Mouse (Mus musculus) gastrocnemius, adult 18-20 months (tissue): ENCODE data around the gene Chic2. TPM values are rescaled to one million over a fixed set of nuclear protein-coding genes. Genes with fewer than 3 reads are reported as not detected.

ENCODE experiments used
- DNase-seq: peaks from one replicate; pipeline ENCODE4 v3.0.0; 2021; ENCODE audit warnings: low spot score
- long read RNA-seq, 2 experiments: library from polyadenylated mRNA; stranded (forward); transcript quantifications; one replicate each; pipeline ENCODE4 v2.0.0; 2021
- total RNA-seq, 2 experiments: library from RNA; stranded (reverse); gene quantifications; 2 replicates each; pipeline ENCODE4 v1.2.3; 2021

Gene Chic2
- 10 to 100 TPM; 10.3 to 12.3 TPM for total RNA-seq
- long read RNA-seq, experiment 1, full-length matches to known transcripts: 20 of 22 reads
- long read RNA-seq, experiment 1, partial matches to known transcripts: 0 of 22 reads
- long read RNA-seq, experiment 1, other reads (novel, unspliced or antisense): 2 of 22 reads
- long read RNA-seq, experiment 2, full-length matches to known transcripts: 18 of 19 reads
- long read RNA-seq, experiment 2, partial matches to known transcripts: 0 of 19 reads
- long read RNA-seq, experiment 2, other reads (novel, unspliced or antisense): 1 of 19 reads

DNA sequence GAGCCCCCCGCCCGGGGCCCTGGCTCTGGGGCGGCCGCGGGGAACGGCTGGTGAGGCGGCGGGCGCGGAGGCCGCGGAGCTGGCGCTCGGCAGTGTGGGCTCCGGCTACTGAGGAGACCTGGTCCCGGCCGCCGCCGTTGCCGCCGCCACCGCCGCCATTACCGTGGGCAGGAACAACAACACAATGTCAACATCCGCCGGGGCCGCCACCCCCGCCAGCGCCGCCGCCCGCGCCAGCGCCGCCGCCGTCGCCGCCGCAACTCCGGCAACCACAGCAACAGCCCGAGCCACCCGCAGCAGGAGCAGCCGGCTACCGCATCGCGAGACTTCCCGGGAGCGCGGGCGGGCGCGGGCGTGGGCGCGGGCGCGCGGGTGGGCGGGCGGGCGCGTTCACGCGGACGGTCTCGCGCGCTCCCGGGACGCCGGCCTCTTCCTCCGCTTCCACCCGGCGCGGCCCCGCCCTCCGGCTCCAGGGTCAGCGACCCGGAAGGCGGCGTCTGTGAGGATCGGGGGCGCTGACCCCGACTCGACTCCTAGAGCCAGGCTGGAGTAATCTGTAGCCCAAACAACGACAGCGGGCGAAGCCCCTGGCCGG, at the start of gene Chic2:
TSS of gene Chic2 (minus strand) at position 465 of the 595 bp plus-strand sequence.
- peak; percentile 79 for DNase-seq

DNA sequence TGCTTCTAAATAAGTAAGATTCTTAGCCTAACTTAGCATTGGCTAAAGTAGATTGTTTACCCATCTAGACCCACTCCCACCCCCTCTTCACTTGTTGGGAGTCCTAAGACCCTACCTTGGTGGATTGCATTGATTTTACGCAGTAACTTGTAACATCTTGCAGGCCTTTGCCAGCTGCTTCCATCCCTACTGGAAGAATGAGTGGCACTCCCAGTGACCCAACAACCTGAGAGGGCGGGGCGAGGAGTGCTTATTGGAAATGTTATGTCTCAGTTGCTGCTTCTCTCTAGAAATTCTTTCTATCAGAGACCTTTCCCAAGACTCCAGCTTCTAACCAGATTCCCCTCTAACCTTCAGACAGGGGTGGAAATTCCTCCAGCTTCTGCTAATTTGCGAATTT, 41.3 kb upstream of the Chic2 start:
- no peak for DNase-seq

GRCm38 (mm10) chr5:75085521-75085875, 40.9 kb upstream of the Chic2 start:
- DNase-seq: no peak

GRCm38 (mm10) chr5:75084871-75085520, 40.4 kb upstream of the Chic2 start:
- DNase-seq: no peak

DNA sequence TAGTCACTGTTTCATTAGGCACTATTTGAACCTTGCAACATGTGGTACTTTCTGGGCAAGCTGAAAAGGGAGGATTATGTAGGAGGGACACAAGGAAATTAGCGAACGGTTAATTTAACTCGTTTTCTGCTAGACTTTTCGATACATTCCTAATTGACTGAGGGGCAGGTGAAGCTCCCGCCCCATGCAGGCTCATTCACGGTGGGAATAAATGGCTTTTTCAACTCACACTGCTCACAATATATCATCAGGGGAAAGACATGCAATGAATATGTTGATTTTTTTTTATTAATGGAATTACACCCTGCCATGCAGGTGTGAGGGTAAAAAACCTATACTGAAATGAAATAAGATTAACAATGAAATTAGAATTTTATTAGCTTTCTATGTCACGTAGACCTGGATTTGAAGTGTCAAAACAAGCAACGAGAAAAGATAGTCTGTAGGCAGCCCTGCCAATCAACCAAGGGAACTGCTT, 39.9 kb upstream of the Chic2 start:
- DNase-seq: no peak

DNA sequence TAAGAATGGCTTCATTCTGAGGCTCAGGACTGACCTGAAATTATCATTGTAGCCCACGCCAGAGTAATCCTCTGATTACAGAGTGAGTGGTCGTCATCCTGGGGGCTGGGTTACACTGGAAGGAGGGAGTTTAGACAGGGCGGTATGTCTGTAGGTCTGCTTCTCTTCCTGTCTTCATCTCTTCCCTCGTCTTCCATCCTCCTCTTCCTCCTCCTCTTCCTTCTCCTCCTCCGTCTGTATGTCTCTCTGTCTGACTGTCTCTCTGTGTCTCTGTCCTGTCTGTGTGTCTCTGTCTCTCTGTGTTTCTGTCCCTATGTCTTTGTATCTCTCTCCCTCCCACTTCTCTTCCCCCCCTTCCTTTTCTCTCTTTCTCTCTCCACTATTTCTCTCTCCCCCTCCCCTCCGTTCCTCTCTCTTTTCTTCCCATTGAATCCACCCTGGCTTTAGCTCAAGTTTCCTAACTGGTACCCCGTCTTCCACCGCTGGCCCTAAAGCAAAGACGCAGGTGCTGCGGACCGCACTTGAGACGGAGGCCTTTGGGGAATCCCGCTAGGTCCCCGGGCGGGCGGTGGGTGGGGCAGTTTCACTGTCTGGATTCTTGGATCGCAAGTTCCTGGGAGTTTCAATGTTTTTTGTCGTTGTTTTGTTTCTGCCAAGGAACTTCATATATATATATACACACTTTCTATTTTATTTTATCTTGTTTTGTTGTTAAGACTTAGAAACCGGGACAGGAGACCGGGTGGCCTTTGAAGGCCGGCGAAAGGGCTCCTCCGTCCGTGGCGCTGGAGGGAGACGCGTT, 39.2 kb upstream of the Chic2 start:
- DNase-seq: no peak

DNA sequence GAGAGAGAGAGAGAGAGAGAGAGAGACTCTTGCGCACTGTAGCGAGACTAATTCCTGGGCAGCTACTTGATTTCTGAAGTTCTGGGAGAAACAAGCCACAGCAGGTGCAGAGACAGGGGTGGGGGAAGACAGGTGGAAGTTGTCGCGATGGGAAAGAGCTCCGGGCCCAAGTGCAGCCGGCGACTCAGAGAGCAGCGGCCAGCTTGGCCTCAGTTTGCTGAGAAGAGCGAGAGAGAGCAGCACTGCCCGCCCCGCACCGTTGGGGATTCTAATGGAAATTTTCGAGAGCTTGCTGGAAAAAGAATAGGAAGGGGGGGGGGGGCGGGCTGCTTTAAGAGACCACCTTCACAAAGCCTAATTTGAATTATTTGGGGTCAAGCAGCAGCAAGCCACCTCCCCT, 38.5 kb upstream of the Chic2 start:
- no peak for DNase-seq

DNA sequence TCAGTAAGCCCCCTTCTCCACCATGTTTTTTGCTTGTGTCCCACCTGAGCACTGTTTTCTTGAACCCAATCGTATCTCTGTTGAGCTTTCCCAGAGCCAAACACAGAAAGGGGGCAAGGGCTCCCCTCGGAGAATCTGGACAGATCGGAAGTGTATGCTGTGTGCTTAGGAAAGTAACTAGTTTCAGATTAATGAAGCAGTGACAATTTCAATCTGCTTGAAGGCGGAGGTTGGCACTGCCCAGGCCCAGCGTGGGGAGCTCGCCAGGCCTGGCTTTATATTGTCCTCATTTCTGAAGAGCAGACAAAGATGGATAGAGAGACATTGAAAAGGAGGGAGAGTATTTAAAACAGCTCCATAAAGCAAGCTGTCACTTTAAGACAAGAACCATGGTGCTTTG, 37.9 kb upstream of the Chic2 start:
- DNase-seq: no peak

- no peak for DNase-seq
Measured at GRCm38 (mm10) chr5:75079564-75079963, 35.0 kb upstream of the Chic2 start.

- DNase-seq: no peak
Measured at GRCm38 (mm10) chr5:75077051-75077380, 32.4 kb upstream of the Chic2 start.

GRCm38 (mm10) chr5:75076326-75077050, 31.9 kb upstream of the Chic2 start:
- DNase-seq: no peak

GRCm38 (mm10) chr5:75075383-75075941, 30.9 kb upstream of the Chic2 start, which contains the start of gene Gsx2:
Gsx2 (plus strand) TSS chr5:75075601.
- DNase-seq: no peak

GRCm38 (mm10) chr5:75074537-75075382, 30.2 kb upstream of the Chic2 start:
- DNase-seq: no peak

- DNase-seq: no peak
Measured at GRCm38 (mm10) chr5:75074132-75074531, 29.6 kb upstream of the Chic2 start.

- no peak for DNase-seq
Measured at GRCm38 (mm10) chr5:75073684-75074083, 29.1 kb upstream of the Chic2 start.

DNA sequence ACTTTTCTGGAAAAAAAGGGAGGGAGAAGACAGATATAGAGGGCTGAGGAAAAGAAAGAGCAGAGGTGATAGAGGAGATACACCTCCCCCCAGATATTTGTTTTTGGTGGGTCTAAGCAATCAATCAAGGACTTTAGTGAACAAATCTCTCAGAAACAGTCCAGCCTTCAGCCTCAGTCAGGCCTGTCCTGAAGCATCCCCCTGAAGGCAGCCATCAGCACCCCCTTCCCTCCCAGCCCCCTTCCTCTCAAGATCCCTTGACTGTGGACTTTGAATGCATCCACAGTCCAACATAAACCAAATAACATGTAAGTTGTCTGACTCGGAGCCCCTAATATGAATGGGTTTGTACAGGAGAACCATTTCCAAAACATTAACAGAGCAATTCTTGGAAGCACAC, 28.6 kb upstream of the Chic2 start:
- DNase-seq: no peak

- no peak for DNase-seq
Measured at GRCm38 (mm10) chr5:75072532-75072931, 28.0 kb upstream of the Chic2 start.

- no peak for DNase-seq
Measured at GRCm38 (mm10) chr5:75071951-75072350, 27.4 kb upstream of the Chic2 start.

- DNase-seq: no peak
Measured at GRCm38 (mm10) chr5:75070656-75071375, 26.2 kb upstream of the Chic2 start.
